Mouse (Mus musculus) cerebellum, adult 2 months (tissue): Measurements from ENCODE around the gene Cdh9.

Experiments
- CTCF ChIP-seq: fragments of 200-500 bp; IDR thresholded peaks from 2 replicates; pipeline ENCODE4 v1.5.1; 2011; ENCODE audit warnings: low read depth, mild to moderate bottlenecking, control low read depth, low read length, moderate library complexity, borderline replicate concordance; ENCODE audit not compliant: insufficient read depth
- POLR2A ChIP-seq: fragments of 200-500 bp; IDR thresholded peaks from 2 replicates; pipeline ENCODE4 v1.6.1; 2011; ENCODE audit warnings: low read length, control low read depth, borderline replicate concordance; ENCODE audit not compliant: insufficient read depth

- no peak for TF ChIP-seq POLR2A
- no peak for TF ChIP-seq CTCF
These were observed 56.0 kb downstream of the Cdh9 start for GRCm38 (mm10) chr15:16784575-16784974.
